Mouse (Mus musculus): ENCODE data around the gene Rps6kb2.
A peak's percentile ranks its signal among the peaks of the same experiment; 100 is the strongest.
"Not testable (repeated sequence)": the region's sequence is repeated elsewhere in the genome, so short reads cannot be mapped to it uniquely, and the experiment has no call there.

The Rps6kb2 gene

GRCm38 (mm10) chr19:4137913-4138312 lies 25.2 kb downstream of the Rps6kb2 start:
- DNase-seq, result no peak

GRCm38 (mm10) chr19:4136463-4136862 lies 26.7 kb downstream of the Rps6kb2 start:
- DNase-seq, result no peak

GRCm38 (mm10) chr19:4135963-4136345 lies 27.2 kb downstream of the Rps6kb2 start:
- peak; percentile 26 for DNase-seq

GRCm38 (mm10) chr19:4135229-4135962 lies 27.8 kb downstream of the Rps6kb2 start:
- not testable (repeated sequence) for DNase-seq

GRCm38 (mm10) chr19:4134354-4134753 lies 28.8 kb downstream of the Rps6kb2 start:
- no peak for DNase-seq

GRCm38 (mm10) chr19:4131768-4132167 lies 31.4 kb downstream of the Rps6kb2 start:
- no peak for DNase-seq

GRCm38 (mm10) chr19:4131075-4131474 lies 32.1 kb downstream of the Rps6kb2 start:
- DNase-seq, result no peak

- no peak for DNase-seq
These were observed 33.0 kb downstream of the Rps6kb2 start for GRCm38 (mm10) chr19:4130106-4130505.

GRCm38 (mm10) chr19:4129462-4129861 lies 33.7 kb downstream of the Rps6kb2 start:
- DNase-seq, result no peak

- peak; percentile 62 for DNase-seq
These were observed 36.2 kb downstream of the Rps6kb2 start for GRCm38 (mm10) chr19:4126759-4127495.

GRCm38 (mm10) chr19:4125741-4126696 lies 37.1 kb downstream of the Rps6kb2 start, which contains the start of gene Aip:
TSS of gene Aip (minus strand) at chr19:4125858.
- DNase-seq, result peak; percentile 99

- DNase-seq, result peak; percentile 64
These were observed 37.9 kb downstream of the Rps6kb2 start for GRCm38 (mm10) chr19:4125268-4125667.

GRCm38 (mm10) chr19:4124432-4124831 lies 38.7 kb downstream of the Rps6kb2 start:
- DNase-seq, result peak; percentile 45

GRCm38 (mm10) chr19:4122411-4123370 lies 40.5 kb downstream of the Rps6kb2 start:
- DNase-seq, result no peak

- DNase-seq, result peak; percentile 47
These were observed 41.3 kb downstream of the Rps6kb2 start for GRCm38 (mm10) chr19:4121896-4122295.

- peak; percentile 98 for DNase-seq
These were observed 41.9 kb downstream of the Rps6kb2 start for GRCm38 (mm10) chr19:4121097-4121805.

- DNase-seq, result peak; percentile 53
These were observed 42.7 kb downstream of the Rps6kb2 start for GRCm38 (mm10) chr19:4120496-4120895.

GRCm38 (mm10) chr19:4119716-4120487 lies 43.3 kb downstream of the Rps6kb2 start:
- DNase-seq, result peak; percentile 55

GRCm38 (mm10) chr19:4118350-4118749 lies 44.8 kb downstream of the Rps6kb2 start:
- no peak for DNase-seq

GRCm38 (mm10) chr19:4117006-4117405 lies 46.1 kb downstream of the Rps6kb2 start:
- DNase-seq, result no peak
